Mouse (Mus musculus): ENCODE results near the gene 1700029H14Rik.

The 1700029H14Rik gene

GRCm38 (mm10) chr8:13504894-13505674 lies 57.2 kb downstream of the 1700029H14Rik start:
- DNase-seq (ENCODE audit: low spot score in 2 of 2) = no peak

DNA sequence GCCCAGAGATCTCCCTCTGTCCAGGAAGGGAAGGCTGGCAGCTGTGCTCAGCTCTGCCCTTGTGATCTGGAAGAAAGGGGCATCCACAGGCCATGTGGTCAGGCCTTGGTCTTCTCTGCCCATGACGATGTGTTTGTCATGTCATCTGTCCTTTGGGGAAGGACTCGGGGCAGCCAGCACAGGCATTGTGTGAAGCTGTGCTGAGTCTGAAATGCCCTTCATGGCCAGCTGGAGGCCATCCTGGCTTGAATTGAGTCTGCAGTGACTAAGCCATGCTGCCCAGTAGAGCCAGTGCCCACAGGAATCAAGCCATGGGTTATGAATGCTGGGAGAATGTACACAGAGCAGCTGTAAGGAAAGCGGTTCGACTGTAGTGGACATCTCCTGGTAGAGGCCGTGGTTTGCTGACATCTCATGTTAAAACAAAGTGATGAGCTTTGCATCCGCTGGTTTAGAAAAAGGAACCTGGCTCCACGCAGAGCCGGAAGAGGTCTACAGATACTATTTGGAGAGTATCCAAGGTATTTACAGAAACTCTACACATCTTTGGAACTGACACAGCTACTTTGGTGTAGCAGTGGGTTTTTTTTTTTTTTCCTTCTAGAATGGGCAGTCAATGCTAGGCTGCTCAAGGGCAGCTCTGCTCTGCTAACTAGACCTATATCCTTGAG lies 58.2 kb downstream of the 1700029H14Rik start:
- peak; percentile 44 to 57 for DNase-seq (ENCODE audit: low spot score in 2 of 2)

GRCm38 (mm10) chr8:13501221-13501620 lies 61.0 kb downstream of the 1700029H14Rik start:
- DNase-seq (ENCODE audit: low spot score in 2 of 2) = no peak
